Mouse (Mus musculus) WW6 (cell line): ENCODE data around the gene Add3.

Experiments used
- DNase-seq: peaks from one replicate; pipeline ENCODE4 v3.0.0-alpha.2; 2013; ENCODE audit warnings: low read depth, low spot score

Add3 gene

DNA sequence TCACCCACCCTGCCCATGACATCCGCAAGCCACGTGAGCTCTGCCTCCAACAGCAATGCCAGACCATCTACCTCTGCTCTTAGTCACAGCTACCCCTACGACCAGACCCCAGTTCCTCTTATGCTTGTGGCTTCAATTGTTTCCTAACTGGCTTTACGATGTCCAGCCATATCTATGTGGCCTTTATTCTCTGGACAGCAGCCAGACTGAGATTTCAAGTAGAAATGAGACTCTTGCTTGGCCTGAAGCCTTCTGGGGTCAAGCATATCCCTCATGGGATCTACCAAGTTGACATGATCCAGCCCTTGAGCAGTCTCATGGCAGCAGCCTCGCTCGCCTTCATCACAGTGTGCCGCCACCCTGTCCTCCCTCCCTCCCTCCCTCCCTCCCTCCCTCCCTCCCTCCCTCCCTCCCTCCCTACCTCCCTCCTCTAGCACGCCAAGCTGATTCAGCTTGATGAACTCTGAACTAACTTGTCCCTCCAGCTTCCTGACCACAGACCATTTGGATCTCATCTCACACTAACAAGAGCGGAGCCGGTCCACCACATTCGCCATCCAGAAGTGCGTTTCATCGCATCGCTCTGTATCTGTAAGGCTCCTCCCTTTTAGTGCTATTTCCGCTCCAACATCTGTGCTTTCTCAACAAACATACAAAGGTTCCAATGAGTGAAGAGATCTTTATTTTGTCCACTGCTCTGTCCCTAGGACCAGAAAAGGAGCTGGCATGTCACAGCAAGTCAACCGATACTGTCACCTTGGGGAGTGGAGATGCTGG lies 9.7 kb upstream of the Add3 start:
- DNase-seq, result no peak

DNA sequence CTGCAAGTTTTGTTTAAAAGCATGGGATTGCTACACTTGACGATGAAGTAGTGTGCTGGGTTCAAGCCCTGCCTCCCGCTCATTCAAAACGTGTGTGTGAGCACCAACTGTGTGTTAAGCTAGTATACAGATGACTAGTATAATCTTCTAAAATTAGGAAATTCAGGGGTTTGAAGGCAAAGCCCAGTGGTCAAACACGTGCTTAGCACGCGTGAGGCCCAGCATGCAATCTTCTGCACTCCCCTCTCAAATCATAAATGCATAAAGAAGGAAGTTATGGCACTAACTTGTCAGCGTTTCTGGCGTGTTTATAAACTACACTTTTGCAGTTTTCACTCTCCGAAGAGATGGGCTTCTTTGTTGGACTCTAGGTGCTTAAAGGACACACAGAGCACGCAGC lies 7.8 kb upstream of the Add3 start:
- DNase-seq, result no peak

DNA sequence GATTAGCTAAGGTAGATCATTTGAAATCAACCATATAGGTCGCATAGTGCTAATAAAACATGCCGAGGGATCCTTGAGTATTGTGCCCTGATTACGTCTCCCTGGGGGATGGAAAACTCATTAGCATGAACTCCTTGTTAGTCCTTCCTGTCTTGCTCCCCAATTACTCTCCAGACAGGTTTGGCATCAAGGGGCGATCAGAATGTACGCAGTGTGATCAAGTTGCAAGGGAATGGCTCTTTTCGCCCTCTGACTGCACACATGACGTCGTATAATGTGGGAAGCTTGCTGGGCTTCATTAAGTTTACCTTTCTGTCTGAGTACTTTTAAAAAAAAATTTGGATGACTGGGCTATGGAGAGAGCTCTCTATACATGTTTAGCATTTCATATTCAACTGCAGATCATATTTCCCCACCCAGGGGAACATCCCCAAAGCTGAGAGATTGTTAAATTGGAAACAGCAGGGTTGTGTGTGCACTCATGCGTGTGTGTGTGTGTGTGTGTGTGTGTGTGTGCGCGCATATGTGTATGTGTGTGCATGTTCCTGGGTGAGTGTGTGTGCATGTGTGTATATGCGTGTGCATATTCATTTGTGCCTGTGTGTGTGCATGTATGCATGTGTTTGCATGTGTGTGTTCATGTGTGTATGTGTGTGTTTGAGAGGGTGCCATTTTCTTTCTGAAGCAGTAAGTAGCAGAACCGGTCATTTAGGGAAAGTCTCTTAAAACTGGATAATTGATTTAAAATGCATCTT lies 3.7 kb upstream of the Add3 start:
- DNase-seq, result no peak

DNA sequence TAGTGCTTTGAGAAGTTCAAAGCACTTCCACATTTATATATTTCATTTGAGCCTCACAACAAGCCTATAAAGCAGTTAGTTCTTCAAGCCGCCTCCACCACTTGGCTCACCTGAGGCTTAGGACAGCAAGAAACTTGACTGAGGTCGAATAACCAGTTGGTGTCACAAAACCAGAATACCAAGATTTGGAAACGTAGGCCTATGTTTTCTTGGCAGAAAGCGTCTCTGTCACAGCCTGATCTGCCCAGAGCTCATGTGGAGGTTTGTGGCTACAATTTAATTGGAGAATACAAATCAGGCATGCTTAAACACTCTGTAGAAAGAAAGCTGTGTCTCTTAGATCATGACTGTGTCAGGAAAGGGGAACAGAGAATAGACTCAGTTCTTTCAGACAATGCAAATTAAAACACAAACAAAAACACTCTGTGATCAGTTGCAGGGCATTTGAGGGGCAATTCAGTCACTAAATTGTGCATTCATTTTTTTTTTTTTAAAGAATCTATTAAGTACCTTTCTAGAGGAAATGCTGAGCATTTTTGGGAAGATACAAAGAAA lies 3.0 kb upstream of the Add3 start:
- no peak for DNase-seq

DNA sequence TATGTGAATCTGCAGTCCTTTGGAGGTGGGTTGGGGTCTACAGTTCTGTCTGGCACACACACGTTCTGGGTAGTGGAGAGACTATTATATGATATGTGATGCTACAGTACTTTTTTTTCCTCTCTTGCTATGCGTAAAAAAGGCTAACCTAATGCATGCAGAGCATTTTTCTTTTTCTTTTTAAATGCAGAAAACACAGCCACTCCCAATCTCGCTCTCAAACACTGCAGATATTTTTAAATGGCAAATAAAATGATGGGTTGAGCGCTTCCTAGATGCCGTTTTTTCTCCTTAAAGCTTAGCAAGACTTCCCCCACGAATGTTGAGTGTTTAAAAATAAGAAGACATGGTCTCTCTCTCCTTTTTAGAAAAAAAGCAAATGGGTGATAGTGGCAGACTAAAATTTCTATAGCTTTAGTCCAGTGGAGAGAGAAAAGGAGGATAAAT lies 584 bp downstream of the Add3 start:
- DNase-seq, result no peak

DNA sequence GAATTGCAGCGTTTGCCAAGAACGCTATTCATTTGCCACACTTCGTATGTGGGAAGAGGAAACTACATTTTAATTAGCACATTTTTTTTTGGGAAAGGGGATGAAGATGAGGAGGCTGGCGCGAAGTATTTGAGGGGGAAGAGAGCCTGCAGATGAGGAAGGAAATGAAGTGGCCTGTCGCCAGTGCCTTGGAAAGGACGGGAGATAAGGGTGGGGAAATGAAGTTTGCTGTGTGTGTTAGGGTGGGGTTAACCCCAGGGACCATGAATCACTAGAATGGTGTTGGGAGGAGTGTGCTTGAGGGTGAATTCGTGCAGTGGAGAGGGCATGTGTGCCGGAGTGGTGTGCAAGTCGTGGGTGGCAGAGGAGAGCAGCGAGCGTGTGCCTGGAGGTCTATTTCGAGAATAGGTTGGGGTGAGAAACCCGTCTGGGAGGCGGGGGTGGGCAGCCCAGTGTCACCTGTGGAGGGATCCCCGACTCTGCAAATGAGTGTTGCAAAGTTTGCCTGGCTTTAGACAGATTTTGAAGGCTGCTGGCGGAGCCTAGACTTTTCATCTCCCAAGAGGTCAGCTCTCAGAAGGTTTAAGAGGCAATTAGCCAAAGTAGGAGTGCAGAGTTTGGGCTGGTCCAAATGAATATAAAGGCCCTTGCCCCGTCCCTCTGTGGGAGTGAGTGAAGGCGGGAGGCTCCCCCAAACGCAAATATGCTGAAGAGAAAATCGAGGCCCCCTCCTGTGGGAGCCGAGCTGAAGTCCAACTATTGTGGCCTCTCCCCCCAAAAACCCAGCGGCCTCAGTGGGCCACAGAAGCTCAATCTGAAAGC lies 1.2 kb downstream of the Add3 start:
- no peak for DNase-seq

DNA sequence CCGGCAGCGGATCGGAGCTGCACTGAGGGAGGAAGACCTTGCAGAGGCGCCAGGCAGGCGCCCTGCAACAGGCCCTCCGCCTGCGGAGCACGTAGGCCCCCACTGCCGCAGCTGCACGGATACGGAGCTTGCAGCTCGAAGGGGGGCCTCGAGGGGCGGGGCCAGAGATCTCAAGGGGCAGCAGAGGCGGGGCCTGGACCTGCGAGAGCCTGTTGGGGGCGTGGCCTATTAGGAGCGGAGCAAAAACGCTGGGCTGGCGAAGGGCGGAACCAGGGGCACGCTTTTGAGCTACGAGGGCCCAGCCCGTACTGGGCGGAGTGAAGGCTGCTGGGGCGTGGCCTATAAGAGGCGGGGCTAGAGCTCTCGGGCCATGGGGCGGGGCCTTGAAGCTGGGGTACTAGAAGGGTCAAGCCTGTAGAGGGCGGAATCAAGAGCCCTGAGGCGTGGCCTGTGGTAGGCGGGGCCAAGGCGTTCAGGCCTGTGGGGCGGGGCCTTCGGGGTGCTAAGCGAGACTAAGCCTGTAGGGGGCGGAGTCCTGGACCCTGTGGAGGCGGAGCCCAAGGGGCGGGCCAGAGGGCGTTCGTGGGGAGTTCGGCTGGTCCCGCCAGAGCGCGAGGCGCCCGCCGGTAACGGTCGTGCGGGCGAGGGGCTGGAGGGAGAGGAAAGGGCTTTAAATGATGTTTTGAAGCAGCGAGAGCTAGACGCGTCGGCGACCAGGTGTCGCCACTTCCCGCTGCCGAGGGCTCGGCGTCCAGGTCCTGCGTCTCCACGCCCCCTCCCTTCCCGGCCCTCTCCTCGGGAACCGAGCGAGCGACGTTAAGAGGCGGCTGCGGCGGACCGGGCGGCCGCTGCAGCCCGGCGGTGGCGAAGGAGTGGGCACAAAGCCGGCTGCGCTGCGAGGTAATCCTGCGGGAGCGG lies 2.2 kb downstream of the Add3 start:
- DNase-seq, result peak; percentile 98

DNA sequence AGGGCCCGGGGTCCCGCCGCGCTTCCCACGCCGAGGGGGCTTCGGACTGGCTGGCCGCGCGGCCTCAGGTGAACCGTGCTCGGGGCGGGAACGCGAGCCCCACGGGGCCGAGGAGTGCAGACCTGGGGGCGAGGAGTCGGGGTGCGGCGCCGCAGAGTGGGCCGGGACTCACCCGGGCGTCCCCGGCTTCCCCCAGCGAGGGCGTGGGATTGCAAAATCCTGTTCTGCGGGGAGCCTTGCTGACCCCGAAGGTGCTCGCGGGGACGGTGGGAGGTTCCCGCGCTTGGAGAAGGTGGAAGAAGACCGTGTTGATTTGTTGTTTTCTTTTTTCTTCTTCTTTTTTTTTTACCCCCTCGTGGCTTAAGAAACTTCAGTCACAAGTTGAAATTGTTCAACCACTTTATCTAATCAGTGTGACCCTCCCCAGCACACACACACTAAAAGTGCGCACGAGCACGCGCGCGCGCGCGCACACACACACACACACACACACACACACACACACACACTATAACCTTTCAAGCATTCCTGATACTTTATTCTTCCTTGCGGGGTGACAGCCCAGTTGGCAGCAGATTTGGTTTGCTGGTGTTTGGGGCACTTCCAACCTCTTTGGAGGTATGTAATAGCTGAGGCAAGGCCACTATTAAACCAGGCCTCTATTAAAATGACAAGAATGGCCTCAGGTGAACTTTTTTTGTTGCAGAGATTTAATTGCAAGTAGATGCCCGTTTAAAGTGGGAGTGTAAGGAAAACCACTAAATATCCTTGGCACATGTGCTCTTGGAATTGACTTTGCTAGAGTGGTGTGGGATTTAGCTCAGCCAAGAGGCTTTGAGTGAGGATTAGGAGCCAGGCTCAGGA lies 3.1 kb downstream of the Add3 start:
- DNase-seq, result no peak

DNA sequence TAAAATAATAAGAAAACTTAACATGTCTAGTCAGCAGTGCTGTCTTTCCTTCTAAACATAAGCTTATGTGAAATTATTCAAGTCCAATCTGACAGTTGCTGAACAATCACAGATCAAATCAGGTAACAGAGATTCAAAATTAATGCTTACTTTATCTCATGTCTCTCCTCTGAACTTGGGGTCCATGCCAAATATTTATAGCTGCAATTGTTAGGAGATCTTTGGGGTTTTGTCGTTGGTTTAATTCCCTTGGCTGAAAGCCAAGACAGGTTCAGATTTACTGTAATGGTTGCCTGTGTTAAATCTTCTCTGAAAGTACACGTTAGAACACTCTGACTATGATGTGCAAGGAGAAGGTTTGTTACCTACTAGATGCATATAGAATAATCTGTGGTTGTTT lies 4.8 kb downstream of the Add3 start:
- no peak for DNase-seq

DNA sequence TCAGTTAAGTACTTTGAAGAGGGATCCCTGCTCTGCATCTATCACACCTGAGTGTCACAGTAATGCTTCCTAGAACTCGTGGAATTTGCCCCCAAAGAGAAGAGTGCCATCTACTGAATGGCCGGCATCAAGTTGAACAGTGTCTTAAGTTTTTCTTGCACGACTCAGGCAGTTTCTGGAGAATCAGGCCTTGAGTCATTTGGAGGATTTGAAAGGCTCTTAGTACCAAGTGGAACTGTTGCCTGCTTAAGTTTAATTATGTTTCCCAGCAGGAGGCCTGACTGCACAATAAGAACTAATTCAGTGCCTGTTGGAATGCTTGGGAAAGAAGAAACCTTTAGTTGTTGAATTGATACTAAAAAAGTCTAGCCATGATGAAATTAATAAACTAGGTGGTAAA lies 9.1 kb downstream of the Add3 start:
- DNase-seq, result no peak

DNA sequence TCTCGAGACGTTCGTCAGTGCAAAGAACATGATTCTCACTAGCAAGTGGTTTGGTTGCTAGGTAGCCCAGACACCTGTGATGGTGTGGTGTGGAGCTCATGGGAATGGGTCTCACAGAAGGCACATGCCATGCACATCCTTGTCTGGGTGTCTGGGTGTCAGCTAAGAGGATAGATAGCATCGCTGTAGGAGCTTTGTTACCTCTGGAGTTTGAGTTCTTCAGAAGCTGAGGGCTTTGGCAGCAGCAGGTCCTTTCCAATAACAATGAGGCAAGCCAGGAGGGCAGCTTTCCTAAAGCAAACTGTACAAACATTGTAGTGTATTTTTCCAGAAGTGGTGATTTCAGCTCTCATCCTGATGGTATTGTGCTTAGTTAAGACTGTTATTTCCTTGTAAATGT lies 12.2 kb downstream of the Add3 start:
- no peak for DNase-seq

DNA sequence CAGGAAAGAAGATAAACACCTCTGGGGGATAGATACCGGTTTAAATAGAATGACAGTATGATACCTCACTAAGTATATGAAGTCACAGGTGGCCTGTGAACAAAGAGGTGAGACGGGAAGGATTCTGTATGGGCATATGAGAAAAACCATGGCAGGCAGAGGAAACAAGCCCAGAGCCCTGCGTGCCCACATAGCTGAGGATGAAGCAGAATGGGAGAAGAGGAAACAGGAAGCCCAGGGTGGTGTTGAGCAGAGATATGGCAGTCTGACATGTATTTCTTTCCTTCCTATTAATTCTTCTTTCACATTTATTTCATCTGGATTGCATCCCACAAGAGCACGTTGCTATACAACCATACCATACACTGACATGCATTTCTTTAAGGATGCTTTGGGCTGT lies 12.9 kb downstream of the Add3 start:
- DNase-seq, result no peak

DNA sequence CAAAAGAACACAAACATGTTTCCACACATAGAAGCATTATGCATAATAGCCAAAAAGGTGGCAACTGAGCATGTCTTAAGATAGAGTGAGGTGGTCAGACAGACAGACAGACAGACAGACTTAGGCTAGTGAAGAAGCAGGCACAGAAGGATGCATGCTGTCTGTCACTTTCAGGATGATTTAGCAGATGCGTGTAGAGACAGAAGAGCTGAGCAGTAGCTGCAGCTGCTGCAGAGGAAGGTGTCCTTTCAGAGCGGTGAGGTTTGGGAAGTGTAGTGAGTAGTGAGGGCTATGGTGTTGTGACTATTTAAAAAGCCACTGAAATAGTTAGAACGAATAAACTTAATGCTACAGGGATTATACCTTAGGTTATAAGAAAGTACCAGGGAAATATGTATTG lies 13.9 kb downstream of the Add3 start:
- DNase-seq, result no peak

DNA sequence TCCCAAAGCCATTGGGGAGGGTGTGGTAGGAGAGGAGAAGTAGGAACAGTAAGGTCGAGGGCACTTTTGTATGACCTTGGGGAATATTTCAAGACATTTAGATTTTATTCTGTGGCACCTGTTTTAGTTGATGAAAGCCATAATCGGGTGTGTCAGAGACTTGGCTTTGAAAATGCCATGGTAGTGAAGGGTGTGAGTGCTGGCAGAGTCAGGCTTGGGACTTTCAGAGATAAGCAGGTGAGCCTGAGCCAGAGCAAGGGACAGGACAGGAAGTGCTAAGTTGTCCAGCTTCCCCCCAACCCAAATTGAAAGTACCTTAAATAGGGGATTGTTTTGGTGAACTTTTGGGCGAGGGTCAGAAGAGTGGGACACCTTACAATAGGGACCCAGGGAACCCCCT lies 16.1 kb downstream of the Add3 start:
- no peak for DNase-seq

DNA sequence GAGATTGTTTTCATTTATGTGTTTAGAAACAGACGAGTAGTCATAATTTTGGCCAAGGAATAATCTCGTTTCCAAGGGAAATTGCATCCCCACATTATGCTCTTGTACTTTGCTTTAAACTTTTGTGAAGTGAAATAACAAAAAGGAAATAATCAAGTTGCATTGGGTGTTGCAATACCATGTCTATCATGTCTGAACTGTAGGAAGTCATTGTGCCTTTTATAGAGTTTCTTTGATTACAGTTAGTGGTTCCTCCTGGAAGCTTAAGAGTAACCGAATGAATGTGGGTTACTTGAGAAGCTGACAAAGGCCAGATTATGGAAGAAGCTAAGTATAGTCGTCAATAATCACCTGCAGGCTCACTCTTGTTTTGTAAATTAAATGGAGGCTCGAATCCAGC lies 16.9 kb downstream of the Add3 start:
- no peak for DNase-seq

DNA sequence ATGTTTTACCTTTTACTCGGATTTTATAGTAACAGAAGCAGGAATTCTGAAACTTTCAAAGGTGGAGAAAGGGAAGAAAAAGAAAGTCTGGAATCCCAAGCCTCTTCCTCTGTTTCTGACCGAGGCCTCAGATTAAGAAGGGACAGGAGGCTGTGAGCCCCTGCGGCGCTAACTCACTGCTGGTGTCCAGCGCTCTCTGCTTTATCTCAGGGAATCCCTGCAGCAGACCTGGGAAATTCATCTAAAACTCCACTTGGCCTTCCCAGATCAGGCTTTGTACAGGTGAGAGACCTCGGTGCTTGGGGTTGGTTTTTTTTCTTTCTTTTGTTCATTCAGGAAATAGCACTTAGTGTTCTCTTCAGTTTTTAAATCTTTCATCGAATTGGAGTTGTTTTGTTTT lies 19.1 kb downstream of the Add3 start:
- DNase-seq, result no peak

DNA sequence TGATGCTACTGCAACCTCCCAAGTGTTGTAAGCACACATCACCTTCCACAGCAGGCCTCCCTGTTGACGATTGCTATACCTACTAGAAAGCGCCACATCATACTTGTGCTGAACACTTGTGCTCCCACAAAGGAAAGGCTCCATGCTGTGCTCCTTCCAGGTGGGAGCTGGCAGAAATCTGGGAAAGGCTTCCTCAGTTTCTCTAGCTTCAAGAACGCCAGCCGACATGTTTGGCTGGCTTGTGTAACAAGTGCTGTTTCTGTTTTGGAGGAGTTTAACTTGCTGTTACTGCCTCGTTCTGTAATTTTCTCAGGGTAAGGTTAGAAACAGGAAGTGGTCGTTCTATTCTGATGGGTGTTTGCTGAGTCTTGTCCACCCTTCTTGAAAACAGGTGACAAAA lies 22.7 kb downstream of the Add3 start:
- no peak for DNase-seq

DNA sequence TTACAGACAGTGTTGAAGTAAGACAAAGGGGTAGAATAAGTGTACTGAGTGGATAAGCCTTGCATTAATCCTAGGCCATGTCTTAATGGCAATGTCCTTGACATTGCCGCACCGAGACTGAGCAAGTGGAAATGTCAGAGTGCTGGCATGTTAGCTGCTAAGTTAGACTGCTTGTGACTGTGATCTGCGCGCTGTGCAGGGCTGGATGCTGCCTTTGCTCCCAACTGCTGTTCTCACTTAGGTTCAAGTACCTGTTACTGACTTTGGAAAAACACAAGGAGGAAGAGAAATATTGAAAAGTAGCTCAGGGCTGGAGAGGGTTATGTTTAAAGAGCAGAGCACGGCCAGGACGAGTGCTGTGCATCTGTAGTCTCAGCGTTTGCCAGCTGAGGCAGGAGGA lies 24.4 kb downstream of the Add3 start:
- DNase-seq, result no peak

DNA sequence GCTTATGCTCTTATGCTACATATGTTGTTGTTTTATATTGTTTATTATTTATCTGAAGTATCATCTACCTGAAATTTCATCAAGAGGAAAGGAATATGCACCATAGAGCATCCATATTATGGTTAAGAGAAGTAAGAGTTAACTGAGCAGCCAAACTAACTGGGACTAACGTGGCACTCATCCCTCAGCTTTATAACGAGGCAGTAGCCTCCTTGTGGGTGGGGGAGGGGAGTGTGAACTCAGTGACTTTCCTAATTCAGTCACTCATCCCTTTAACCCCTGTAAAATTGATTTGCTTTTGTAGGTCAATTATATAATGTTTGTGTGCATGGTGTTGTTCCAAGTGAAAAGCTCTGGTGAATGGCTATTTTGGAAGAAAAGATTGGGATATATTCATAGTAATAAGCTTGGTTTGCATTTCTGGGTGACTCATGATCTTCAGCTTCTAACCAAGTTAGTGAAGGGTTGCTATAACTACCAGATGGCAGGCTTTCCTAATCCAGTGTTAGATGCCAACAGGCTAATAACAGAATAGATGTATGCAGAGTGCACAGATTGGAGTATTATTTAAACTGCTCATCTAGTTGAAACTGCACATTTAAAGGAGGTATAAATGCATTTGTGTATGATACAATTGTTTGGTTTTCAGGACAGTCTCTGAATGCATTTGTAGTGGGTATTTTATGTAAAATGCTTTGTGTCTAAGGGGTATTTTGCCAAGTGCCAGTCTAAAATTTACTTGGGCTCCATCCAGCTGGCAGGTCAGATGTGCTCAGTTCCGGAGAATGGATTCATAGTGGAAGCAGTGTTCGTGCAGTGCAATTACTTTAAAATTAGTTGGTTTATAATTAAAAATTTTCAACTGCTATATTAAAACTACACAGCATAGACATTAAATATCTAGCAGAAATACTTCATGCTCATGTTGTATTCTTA lies 25.3 kb downstream of the Add3 start:
- DNase-seq, result no peak
